Mouse (Mus musculus): Measurements from ENCODE around the gene Camk1d. TPM values are rescaled to one million over a fixed set of nuclear protein-coding genes. Genes with fewer than 3 reads are reported as not detected.

Camk1d gene
- polyA plus RNA-seq, 1 experiment = 21.0 TPM

GRCm38 (mm10) chr2:5519221-5519669, 195.1 kb downstream of the Camk1d start:
- no peak for TF ChIP-seq GATA1 (IDR thresholded peaks at IDR 0.05; ENCODE audit: low read length)

- TF ChIP-seq GATA1 (IDR thresholded peaks at IDR 0.05; ENCODE audit: low read length) = no peak
These were observed 199.2 kb downstream of the Camk1d start for GRCm38 (mm10) chr2:5515106-5515505.

GRCm38 (mm10) chr2:5514095-5514494, 200.2 kb downstream of the Camk1d start:
- TF ChIP-seq GATA1 (IDR thresholded peaks at IDR 0.05; ENCODE audit: low read length) = no peak

GRCm38 (mm10) chr2:5513621-5514020, 200.7 kb downstream of the Camk1d start:
- TF ChIP-seq GATA1 (IDR thresholded peaks at IDR 0.05; ENCODE audit: low read length) = no peak

- TF ChIP-seq GATA1 (IDR thresholded peaks at IDR 0.05; ENCODE audit: low read length) = no peak
These were observed 204.3 kb downstream of the Camk1d start for GRCm38 (mm10) chr2:5510042-5510441.

GRCm38 (mm10) chr2:5499620-5500019, 214.7 kb downstream of the Camk1d start:
- no peak for TF ChIP-seq GATA1 (IDR thresholded peaks at IDR 0.05; ENCODE audit: low read length)

- no peak for TF ChIP-seq GATA1 (IDR thresholded peaks at IDR 0.05; ENCODE audit: low read length)
These were observed 224.4 kb downstream of the Camk1d start for GRCm38 (mm10) chr2:5489916-5490315.

GRCm38 (mm10) chr2:5487344-5487743, 227.0 kb downstream of the Camk1d start:
- no peak for TF ChIP-seq GATA1 (IDR thresholded peaks at IDR 0.05; ENCODE audit: low read length)

GRCm38 (mm10) chr2:5486663-5487062, 227.7 kb downstream of the Camk1d start:
- TF ChIP-seq GATA1 (IDR thresholded peaks at IDR 0.05; ENCODE audit: low read length) = no peak

GRCm38 (mm10) chr2:5485786-5486185, 228.5 kb downstream of the Camk1d start:
- no peak for TF ChIP-seq GATA1 (IDR thresholded peaks at IDR 0.05; ENCODE audit: low read length)

GRCm38 (mm10) chr2:5479886-5480285, 234.4 kb downstream of the Camk1d start:
- no peak for TF ChIP-seq GATA1 (IDR thresholded peaks at IDR 0.05; ENCODE audit: low read length)

- no peak for TF ChIP-seq GATA1 (IDR thresholded peaks at IDR 0.05; ENCODE audit: low read length)
These were observed 235.6 kb downstream of the Camk1d start for GRCm38 (mm10) chr2:5478709-5479108.

- no peak for TF ChIP-seq GATA1 (IDR thresholded peaks at IDR 0.05; ENCODE audit: low read length)
These were observed 236.1 kb downstream of the Camk1d start for GRCm38 (mm10) chr2:5478256-5478655.

GRCm38 (mm10) chr2:5477525-5477924, 236.8 kb downstream of the Camk1d start:
- no peak for TF ChIP-seq GATA1 (IDR thresholded peaks at IDR 0.05; ENCODE audit: low read length)

- TF ChIP-seq GATA1 (IDR thresholded peaks at IDR 0.05; ENCODE audit: low read length) = no peak
These were observed 244.9 kb downstream of the Camk1d start for GRCm38 (mm10) chr2:5469366-5469941.

- TF ChIP-seq GATA1 (IDR thresholded peaks at IDR 0.05; ENCODE audit: low read length) = no peak
These were observed 246.8 kb downstream of the Camk1d start for GRCm38 (mm10) chr2:5467537-5467936.

- no peak for TF ChIP-seq GATA1 (IDR thresholded peaks at IDR 0.05; ENCODE audit: low read length)
These were observed 255.6 kb downstream of the Camk1d start for GRCm38 (mm10) chr2:5458671-5459235.

Data from G1E-ER4 (cell line).